Mouse (Mus musculus) kidney, postnatal 0 days (tissue): ENCODE results near the gene Id3. TPM values are rescaled to one million over a fixed set of nuclear protein-coding genes. Genes with fewer than 3 reads are reported as not detected.

Experiments
- ATAC-seq: fragments of 200-750 bp; cut with Nextera tagmentation; replicated peaks from 2 replicates; pipeline ENCODE4 v1.8.0; 2017; ENCODE audit warnings: low read depth, moderate number of reproducible peaks, moderate TSS enrichment, moderate library complexity; ENCODE audit not compliant: low FRiP score
- DNase-seq: peaks from one replicate; pipeline ENCODE4 v3.0.0-alpha.2; 2016; ENCODE audit warnings: low spot score
- H3K27ac ChIP-seq: fragments of 300-500 bp; sonication (generic); 2 replicates; pipeline ENCODE4 v1.5.1; 2014; ENCODE audit warnings: mild to moderate bottlenecking
- H3K27me3 ChIP-seq: fragments of 300-500 bp; sonication (generic); 2 replicates; pipeline ENCODE4 v1.6.1; 2014; ENCODE audit warnings: low read length, mixed read lengths; ENCODE audit not compliant: insufficient read depth
- H3K36me3 ChIP-seq: fragments of 300-500 bp; sonication (generic); 2 replicates; pipeline ENCODE4 v1.6.1; 2014; ENCODE audit warnings: low read length, mixed read lengths; ENCODE audit not compliant: insufficient read depth
- H3K4me1 ChIP-seq: fragments of 300-500 bp; sonication (generic); replicated peaks from 2 replicates; pipeline ENCODE4 v1.6.1; 2014; ENCODE audit warnings: antibody characterized with exemption, low read length, mixed read lengths; ENCODE audit not compliant: insufficient read depth
- H3K4me2 ChIP-seq: fragments of 300-500 bp; sonication (generic); 2 replicates; pipeline ENCODE4 v1.6.1; 2014; ENCODE audit warnings: mild to moderate bottlenecking, low read length, moderate library complexity, mixed read lengths
- H3K4me3 ChIP-seq: fragments of 300-500 bp; sonication (generic); replicated peaks from 2 replicates; pipeline ENCODE4 v1.5.1; 2014; ENCODE audit warnings: low read depth, low read length
- H3K9ac ChIP-seq: fragments of 300-500 bp; sonication (generic); 2 replicates; pipeline ENCODE4 v1.6.1; 2014; ENCODE audit warnings: low read depth, low read length
- H3K9me3 ChIP-seq: fragments of 300-500 bp; sonication (generic); replicated peaks from 2 replicates; pipeline ENCODE4 v1.6.1; 2016; ENCODE audit warnings: low read length, inconsistent platforms, mixed read lengths
- CTCF ChIP-seq: IDR thresholded peaks from 2 replicates; pipeline ENCODE4 v1.5.1; 2016; ENCODE audit warnings: antibody characterized with exemption, low read depth, mild to moderate bottlenecking, moderate library complexity
- WGBS: fragments of 180-500 bp; shearing (Covaris S2); extraction: QIAGEN DNeasy Blood & Tissue Kit; methylation state at CpG from one replicate; pipeline ENCODE4 v1.1.7; 2014; 5-methylcytosine and 5-hydroxymethylcytosine counted together
- polyA plus RNA-seq: library from polyadenylated mRNA; unstranded; fragments of >200 nt; fragmentation: Nextera tagmentation; extraction: Ambion mirVana; gene quantifications from 2 replicates; pipeline ENCODE4 v1.2.1, GENCODE M21; 2015

The Id3 gene
- polyA plus RNA-seq, 1 experiment from 2014 or later: 829 TPM

DNA sequence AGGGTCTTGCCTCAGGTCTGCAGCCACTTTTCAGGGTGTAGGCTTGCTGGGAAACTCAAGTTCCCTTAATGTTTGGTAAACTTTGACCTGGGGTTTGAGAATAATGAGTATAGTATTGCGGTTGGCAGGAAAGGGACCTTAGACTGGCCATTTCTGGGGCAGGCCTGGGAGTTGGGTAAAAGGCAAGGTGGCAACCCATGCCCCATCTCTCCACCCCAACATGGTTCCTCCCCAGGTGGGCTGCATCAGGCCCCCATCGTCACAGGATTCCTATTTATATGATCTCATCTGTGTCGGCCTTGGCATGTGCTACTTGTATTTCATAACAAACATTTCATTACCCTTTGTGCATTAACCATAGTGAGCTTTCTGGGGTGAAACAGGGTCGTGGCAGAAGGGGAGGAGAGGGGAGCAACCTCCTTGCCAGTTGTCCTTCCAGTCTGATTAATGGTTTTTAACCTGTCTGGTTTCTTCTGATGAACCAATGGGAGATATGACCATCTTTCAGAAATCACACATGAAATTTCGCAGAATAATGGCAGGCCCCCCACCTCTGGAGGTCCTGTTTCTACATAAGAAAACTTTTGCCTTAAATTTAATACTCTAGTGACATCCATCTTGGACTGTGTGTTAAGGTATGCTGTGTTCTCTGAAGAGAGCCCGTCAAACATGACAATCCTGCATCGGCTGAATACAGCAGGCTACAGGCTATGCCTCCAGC lies 2.9 kb downstream of the Id3 start:
- Histone ChIP-seq H3K27me3 (no peaks in the 10 kb centered on the region), H3K4me1 (peaks cover 16% of the 10 kb centered on the region), H3K4me3 (peak overlapping the region; percentile 63), H3K4me2 (peak overlapping the region; percentile 56), H3K9ac (peak overlapping the region; percentile 93), H3K9me3 (no peaks in the 10 kb centered on the region), H3K36me3 (peaks cover 4% of the 10 kb centered on the region; the same call in 1 of the 2 replicates), H3K27ac (peak overlapping the region; percentile 91)
- DNase-seq: no peak
- ATAC-seq: no peak
- no peak for TF ChIP-seq CTCF
- WGBS: 14% methylated on average over 7 of the region's 7 CpGs

DNA sequence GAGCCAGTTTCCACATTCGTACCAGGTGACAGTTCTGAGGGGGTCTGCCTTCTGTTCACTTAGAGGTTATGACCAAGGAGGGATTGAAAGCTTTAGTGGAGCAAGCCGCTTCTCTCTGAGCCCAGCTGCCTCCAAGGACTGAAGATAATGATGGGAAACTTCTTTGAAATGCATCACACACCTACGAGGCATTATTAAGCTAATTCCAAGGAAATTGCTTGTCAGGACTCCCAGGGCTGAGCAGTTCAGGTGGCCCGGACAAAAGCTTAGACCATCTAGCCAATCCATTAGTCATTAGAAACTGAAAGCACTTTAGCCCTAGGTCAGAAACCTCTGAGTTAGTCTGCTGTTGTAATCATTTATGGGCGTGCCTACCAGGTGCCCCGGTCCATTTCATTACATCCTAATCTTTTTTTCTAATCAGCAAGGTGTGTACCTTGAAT lies 3.4 kb downstream of the Id3 start:
- no peak for DNase-seq
- ATAC-seq: no peak
- Histone ChIP-seq H3K9ac (peak overlapping the region; percentile 93), H3K9me3 (no peaks in the 10 kb centered on the region), H3K4me2 (peak overlapping the region; percentile 56), H3K27me3 (no peaks in the 10 kb centered on the region), H3K4me1 (peaks cover 10% of the 10 kb centered on the region), H3K27ac (peak overlapping the region; percentile 91), H3K4me3 (peak overlapping the region; percentile 63), H3K36me3 (peaks cover 4% of the 10 kb centered on the region; the same call in 1 of the 2 replicates)
- TF ChIP-seq CTCF: no peak
- WGBS: 9% methylated on average over 6 of the region's 6 CpGs

DNA sequence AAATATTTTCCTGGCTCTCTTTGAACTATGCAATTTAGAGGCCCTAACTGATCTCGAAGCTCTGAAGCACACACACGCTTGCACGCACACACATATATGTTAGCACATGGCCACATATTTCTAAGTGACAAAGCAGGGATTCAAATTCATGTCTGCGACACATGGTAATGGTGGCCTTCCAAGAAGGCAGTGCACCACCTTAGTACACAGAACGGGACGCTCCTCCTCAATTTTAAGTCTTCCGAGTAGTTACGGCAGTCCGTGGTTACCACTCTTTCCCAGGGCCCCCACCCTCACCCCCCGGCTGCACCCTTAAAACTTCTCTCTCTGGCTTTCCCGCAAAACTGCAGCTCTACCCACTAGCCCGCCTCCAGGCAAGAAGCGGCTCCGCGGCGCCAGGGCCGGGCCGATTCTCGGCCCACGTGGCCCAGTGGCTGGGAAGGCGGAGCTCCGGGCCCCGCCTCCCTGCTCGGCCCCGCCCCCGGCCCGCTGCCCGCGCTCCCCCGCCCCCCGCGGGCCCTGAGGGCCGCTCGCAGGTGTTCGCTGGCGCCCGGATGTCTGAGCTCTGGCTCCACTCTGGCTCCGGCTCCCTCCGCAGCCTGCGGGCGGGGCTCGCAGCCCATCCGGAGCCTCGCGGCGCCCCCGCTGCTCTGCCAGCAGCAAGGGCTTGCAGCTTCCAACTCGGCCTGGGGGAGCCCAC lies 4.3 kb downstream of the Id3 start:
- Histone ChIP-seq H3K4me1 (peaks cover 1% of the 10 kb centered on the region), H3K9me3 (no peaks in the 10 kb centered on the region), H3K27ac (peak overlapping the region; percentile 91), H3K4me2 (peak overlapping the region; percentile 56), H3K27me3 (no peaks in the 10 kb centered on the region), H3K9ac (peak overlapping the region; percentile 93), H3K4me3 (peak overlapping the region; percentile 23), H3K36me3 (peaks cover 4% of the 10 kb centered on the region; the same call in 1 of the 2 replicates)
- peak; percentile 96 for DNase-seq
- WGBS: under 1% methylated on average over 44 of the region's 48 CpGs
- TF ChIP-seq CTCF: no peak
- ATAC-seq: peak; percentile 67

DNA sequence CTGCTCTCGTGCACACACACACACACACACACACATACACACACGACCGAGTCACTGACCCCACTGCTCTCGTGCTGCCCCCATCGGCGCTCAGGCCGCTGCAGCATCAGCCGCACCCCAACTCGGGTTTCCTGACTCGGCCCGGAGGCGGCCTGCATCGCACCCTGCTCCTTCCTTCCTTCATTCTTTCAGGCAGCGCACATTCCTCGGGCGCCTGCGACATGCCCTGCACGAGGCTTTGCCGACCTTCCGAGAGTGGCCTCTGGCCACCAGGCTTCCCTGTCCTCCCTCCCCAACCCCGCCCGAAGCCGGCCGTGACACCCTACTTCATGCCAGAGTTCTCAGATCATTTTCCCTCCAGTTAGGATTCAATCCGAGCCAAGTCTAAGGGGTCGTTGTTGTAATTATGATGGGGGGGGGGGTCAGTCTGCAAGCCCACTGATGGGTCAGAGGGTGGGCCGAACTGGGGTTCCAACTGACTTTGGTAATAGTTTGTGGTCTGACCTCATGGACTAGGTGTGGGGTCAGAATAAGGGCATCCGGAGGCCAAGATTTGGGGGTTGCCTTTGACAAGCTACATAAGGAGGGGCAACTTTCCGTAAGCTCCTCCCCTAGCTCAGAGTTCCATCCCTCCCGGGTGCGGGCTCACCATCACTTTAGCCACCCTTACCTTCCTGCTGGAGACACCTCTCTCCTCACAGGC lies 5.2 kb downstream of the Id3 start:
- Histone ChIP-seq H3K4me2 (peak overlapping the region; percentile 56; the same call in 1 of the 2 replicates), H3K36me3 (peaks cover 4% of the 10 kb centered on the region; the same call in 1 of the 2 replicates), H3K27me3 (no peaks in the 10 kb centered on the region), H3K9ac (no peak overlapping the region), H3K9me3 (no peaks in the 10 kb centered on the region), H3K27ac (peak overlapping the region; percentile 91), H3K4me3 (no peak overlapping the region), H3K4me1 (no peaks in the 10 kb centered on the region; the same call in none of the 2 replicates)
- WGBS: 3% methylated on average over 31 of the region's 31 CpGs
- ATAC-seq (peak; percentile 5; the same call in 1 of the 2 replicates), DNase-seq (no peak)
- 0 out of 2 replicates have a peak, but pooled peaks have one; percentile 3 for TF ChIP-seq CTCF

DNA sequence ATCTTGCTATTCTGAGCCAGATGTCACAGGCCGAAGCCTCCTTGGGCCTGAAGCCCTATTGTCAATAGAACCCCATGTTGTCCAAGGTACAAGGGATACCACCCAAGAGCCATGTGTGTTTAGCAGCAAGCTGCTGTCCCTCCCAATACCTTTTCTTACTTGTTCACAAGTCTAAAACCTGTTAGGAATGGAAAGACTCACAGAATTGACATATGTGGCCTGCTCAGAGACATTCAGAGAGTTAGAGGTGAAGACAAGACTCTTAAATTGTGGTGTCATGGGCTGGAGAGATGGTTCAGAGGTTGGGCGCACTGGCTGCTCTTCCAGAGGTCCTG lies 5.7 kb downstream of the Id3 start:
- no peak overlapping the region for H3K4me2 ChIP-seq
- H3K27ac ChIP-seq: peak overlapping the region; percentile 91
- peaks cover 4% of the 10 kb centered on the region; the same call in 1 of the 2 replicates for H3K36me3 ChIP-seq
- H3K4me3 ChIP-seq: no peak overlapping the region
- no peaks in the 10 kb centered on the region for H3K27me3 ChIP-seq
- no peak for DNase-seq
- no peaks in the 10 kb centered on the region for H3K9me3 ChIP-seq
- WGBS: 72% methylated on average over 2 of the region's 2 CpGs
- no peaks in the 10 kb centered on the region; the same call in none of the 2 replicates for H3K4me1 ChIP-seq
- ATAC-seq: no peak
- TF ChIP-seq CTCF: no peak
- H3K9ac ChIP-seq: no peak overlapping the region

DNA sequence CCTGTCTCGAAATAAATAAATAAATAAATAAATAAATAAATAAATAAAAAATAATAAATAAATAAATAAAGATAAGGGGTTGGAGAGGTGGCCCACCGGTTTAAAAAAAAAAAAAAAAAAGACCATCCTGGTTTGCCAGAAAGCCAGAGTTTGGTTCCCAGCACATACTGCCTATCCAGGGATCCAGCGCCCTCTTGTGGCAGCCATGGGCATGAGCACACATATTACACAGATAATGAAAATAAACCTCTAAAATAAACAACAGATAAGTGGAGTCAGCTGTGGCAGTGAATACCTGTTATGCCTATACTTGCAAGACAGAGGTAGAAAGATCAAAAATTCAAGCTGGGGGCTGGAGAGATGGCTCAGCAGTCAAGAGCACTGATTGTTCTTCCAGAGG lies 6.4 kb downstream of the Id3 start:
- Histone ChIP-seq H3K9me3 (no peaks in the 10 kb centered on the region), H3K27me3 (no peaks in the 10 kb centered on the region), H3K4me2 (no peak overlapping the region), H3K4me1 (no peaks in the 10 kb centered on the region; the same call in none of the 2 replicates), H3K4me3 (no peak overlapping the region), H3K36me3 (peaks cover 4% of the 10 kb centered on the region; the same call in 1 of the 2 replicates), H3K27ac (no peak overlapping the region), H3K9ac (no peak overlapping the region)
- TF ChIP-seq CTCF: peak; percentile 83
- 37% methylated on average over 3 of the region's 3 CpGs for WGBS
- ATAC-seq: no peak
- no peak for DNase-seq
